ENCODE assay signal across 8 mouse cellular contexts in genomic region chr1:156613855-156614530, GRCm38 (mm10). TPM values are rescaled to one million over a fixed set of nuclear protein-coding genes. Genes with fewer than 3 reads are reported as not detected.
DNase-seq lines count a peak whose midpoint lies in the region; ATAC-seq and TF ChIP-seq lines count a peak whose summit lies in the region.

No protein-coding gene starts in this region.

- peaks cover 6% of the 10 kb centered on the region; the same call in 1 of the 2 replicates for H3K4me1 ChIP-seq in forebrain, postnatal 0 days (ENCODE audit: insufficient read depth)
- H3K4me1 ChIP-seq in liver, embryonic 13.5 days (replicated peaks), result peaks cover 68% of the 10 kb centered on the region

- no peaks in the 10 kb centered on the region for H3K27me3 ChIP-seq in forebrain, postnatal 0 days (ENCODE audit: insufficient read depth, low read length)
- H3K27me3 ChIP-seq in liver, embryonic 13.5 days, result no peaks in the 10 kb centered on the region

- no peak for TF ChIP-seq CTCF in forebrain, postnatal 0 days (IDR thresholded peaks at IDR 0.05; ENCODE audit: low read depth)

- no peak overlapping the region for H3K4me3 ChIP-seq in forebrain, postnatal 0 days (ENCODE audit: low read depth, low read length)
- H3K4me3 ChIP-seq in liver, embryonic 13.5 days (replicated peaks), result no peak overlapping the region

- peak; percentile 76 for ATAC-seq in forebrain, postnatal 0 days
- no peak for ATAC-seq in liver, embryonic 13.5 days (ENCODE audit: low read depth)

- H3K9me3 ChIP-seq in forebrain, postnatal 0 days (ENCODE audit: low read length), result no peaks in the 10 kb centered on the region
- no peaks in the 10 kb centered on the region for H3K9me3 ChIP-seq in liver, embryonic 13.5 days (replicated peaks)

- no peak overlapping the region; the same call in 1 of the 2 replicates for H3K4me2 ChIP-seq in forebrain, postnatal 0 days (ENCODE audit: low read depth)
- no peak overlapping the region for H3K4me2 ChIP-seq in liver, embryonic 13.5 days

- peak overlapping the region; percentile 22; the same call in 1 of the 2 replicates for H3K9ac ChIP-seq in forebrain, postnatal 0 days
- H3K9ac ChIP-seq in liver, embryonic 13.5 days, result no peak overlapping the region

- peak; percentile 25 for DNase-seq in adrenal gland, postnatal 14 days
- DNase-seq in adrenal gland, adult 8-10 months, result no peak
- peak; percentile 52 to 56 for DNase-seq in cerebellum, adult 18-20 months
- peak; percentile 35 for DNase-seq in forebrain, postnatal 0 days
- DNase-seq in kidney, adult 11 months, result peak; percentile 55
- no peak for DNase-seq in liver, embryonic 13.5 days
- peak; percentile 61 for DNase-seq in right cerebral cortex, postnatal 25 days
- no peak for DNase-seq in urinary bladder, postnatal 14 days (ENCODE audit: low spot score)

- H3K36me3 ChIP-seq in forebrain, postnatal 0 days (ENCODE audit: insufficient read depth), result no peaks in the 10 kb centered on the region
- no peaks in the 10 kb centered on the region for H3K36me3 ChIP-seq in liver, embryonic 13.5 days

- H3K27ac ChIP-seq in forebrain, postnatal 0 days (ENCODE audit: low read depth, low read length), result peak overlapping the region; percentile 73
- H3K27ac ChIP-seq in liver, embryonic 13.5 days, result peak overlapping the region; percentile 24

- 14% methylated on average over 9 of the region's 9 CpGs for WGBS in forebrain, postnatal 0 days
- WGBS in liver, embryonic 13.5 days (ENCODE audit: insufficient replicate concordance), result 26% methylated on average over 9 of the region's 9 CpGs

RNA-seq across cellular contexts. Expression of gene Abl2, which starts 55.4 kb away (rescaled TPM):
- 19.9 and 20.9 TPM in 2 replicates for total RNA-seq in adrenal gland, postnatal 14 days (2021)
- total RNA-seq in adrenal gland, adult 8-10 months (2022), result 10 to 100 TPM; 22.1 to 35.7 (median 29.2) TPM
- total RNA-seq in forebrain, postnatal 0 days (2014; rRNA removed), result 21.4 and 29.2 TPM in 2 replicates
- 2.8 and 4.6 TPM in 2 replicates for polyA plus RNA-seq in forebrain, postnatal 0 days (2015; fragmentation: Nextera tagmentation; extraction: Ambion mirVana)
- polyA plus RNA-seq in liver, embryonic 13.5 days (2015; fragmentation: Nextera tagmentation; extraction: Ambion mirVana), result 1.3 and 1.5 TPM in 2 replicates

Comparison
In these comparisons a context has a peak if more than half of its experiments do, and no peak if none do; other contexts are left out.
1. DNase-seq: peak in adrenal gland, postnatal 14 days (single experiment), cerebellum, adult 18-20 months (2 of 2), forebrain, postnatal 0 days (single experiment), kidney, adult 11 months (single experiment) and right cerebral cortex, postnatal 25 days (single experiment); none in adrenal gland, adult 8-10 months (single experiment), liver, embryonic 13.5 days (single experiment) and urinary bladder, postnatal 14 days (single experiment).